Mouse (Mus musculus) C2C12 (cell line): Measurements from ENCODE around the gene Pigh. TPM values are rescaled to one million over a fixed set of nuclear protein-coding genes. Genes with fewer than 3 reads are reported as not detected.

Experiments
- H3K27me3 ChIP-seq: one replicate; pipeline ENCODE4 v1.6.1; 2011; ENCODE audit not compliant: control insufficient read depth, insufficient read depth, insufficient read length
- H3K36me3 ChIP-seq: one replicate; pipeline ENCODE4 v1.6.1; 2011; ENCODE audit not compliant: control insufficient read depth, insufficient read depth
- H3K4me3 ChIP-seq: one replicate; pipeline ENCODE4 v1.5.1; 2011; ENCODE audit warnings: mild to moderate bottlenecking, control low read depth; ENCODE audit not compliant: poor library complexity, insufficient read depth, severe bottlenecking
- H3K79me2 ChIP-seq: one replicate; pipeline ENCODE4 v1.6.1; 2011; ENCODE audit not compliant: control insufficient read depth, insufficient read depth
- H3K79me3 ChIP-seq: one replicate; pipeline ENCODE4 v1.6.1; 2011; ENCODE audit warnings: low read depth, control low read depth
- H3ac ChIP-seq: one replicate; pipeline ENCODE3; 2011; ENCODE audit warnings: low read depth; ENCODE audit not compliant: control insufficient read depth, insufficient read length
- CEBPB ChIP-seq: IDR thresholded peaks from one replicate; pipeline ENCODE4 v1.6.1; 2011; ENCODE audit warnings: low read depth, mild to moderate bottlenecking, control low read depth, moderate library complexity
- CTCF ChIP-seq: IDR thresholded peaks from one replicate; pipeline ENCODE4 v1.5.1; 2011; ENCODE audit not compliant: control insufficient read depth, insufficient read depth, insufficient read length
- FOSL1 ChIP-seq: IDR thresholded peaks from one replicate; pipeline ENCODE4 v1.8.0; 2011; ENCODE audit warnings: mild to moderate bottlenecking, low read length; ENCODE audit not compliant: poor library complexity, insufficient read depth, severe bottlenecking
- MAX ChIP-seq: IDR thresholded peaks from one replicate; pipeline ENCODE4 v1.6.1; 2011; ENCODE audit warnings: mild to moderate bottlenecking, control low read depth
- MYOD1 ChIP-seq: IDR thresholded peaks from one replicate; pipeline ENCODE4 v1.6.1; 2011; ENCODE audit warnings: low read depth; ENCODE audit not compliant: control insufficient read depth, insufficient read length
- MYOG ChIP-seq: IDR thresholded peaks from one replicate; pipeline ENCODE4 v1.6.1; 2011; ENCODE audit not compliant: control insufficient read depth, insufficient read length; ENCODE audit errors: extremely low read depth
- USF1 ChIP-seq: IDR thresholded peaks from one replicate; pipeline ENCODE4 v1.6.1; 2011; ENCODE audit warnings: low read depth, mild to moderate bottlenecking, control low read depth, moderate library complexity
- polyA plus RNA-seq: library from polyadenylated mRNA; unstranded; fragments of >200 nt; fragmentation: generic; extraction: Trizol; gene quantifications from one replicate; pipeline ENCODE4 v1.2.1, GENCODE M21; 2012; ENCODE audit warnings: missing spikeins

Pigh gene
- polyA plus RNA-seq, 1 experiment, result 2.7 TPM

- no peak overlapping the region for H3ac ChIP-seq
- TF ChIP-seq MYOG, result no peak
- TF ChIP-seq CEBPB, result no peak
- no peak for TF ChIP-seq USF1
- no peak for TF ChIP-seq CTCF
- no peak for TF ChIP-seq MAX
- no peak for TF ChIP-seq FOSL1
- TF ChIP-seq MYOD1, result no peak
- H3K4me3 ChIP-seq, result no peak overlapping the region
- H3K79me3 ChIP-seq, result no peaks in the 10 kb centered on the region
- H3K36me3 ChIP-seq, result no peaks in the 10 kb centered on the region
- no peaks in the 10 kb centered on the region for H3K79me2 ChIP-seq
- H3K27me3 ChIP-seq, result no peaks in the 10 kb centered on the region
These were observed 28.4 kb downstream of the Pigh start for GRCm38 (mm10) chr12:79060766-79061652.

DNA sequence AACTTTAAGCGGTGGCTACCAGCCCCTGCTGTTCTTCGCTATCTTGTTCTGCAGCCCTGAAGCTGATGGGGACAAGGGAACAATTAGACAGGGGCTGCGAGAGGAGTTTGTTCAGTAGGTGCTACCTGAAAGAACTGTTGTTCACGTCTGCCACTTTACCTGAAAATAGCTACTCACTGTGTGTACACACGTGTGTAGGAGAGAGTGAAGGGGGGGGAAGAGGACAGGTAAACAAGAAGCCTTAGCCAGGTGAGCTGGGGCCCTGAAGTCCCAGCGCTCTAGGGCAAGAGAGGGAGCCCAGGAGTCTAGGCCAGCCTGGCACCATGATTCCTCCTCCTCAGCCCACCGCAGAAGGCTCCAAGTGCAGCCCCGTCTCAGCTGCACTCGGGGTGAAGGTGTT is 29.3 kb downstream of the Pigh start:
- no peaks in the 10 kb centered on the region for H3K27me3 ChIP-seq
- no peak for TF ChIP-seq USF1
- H3ac ChIP-seq, result no peak overlapping the region
- H3K4me3 ChIP-seq, result no peak overlapping the region
- H3K79me2 ChIP-seq, result no peaks in the 10 kb centered on the region
- H3K36me3 ChIP-seq, result no peaks in the 10 kb centered on the region
- H3K79me3 ChIP-seq, result no peaks in the 10 kb centered on the region

GRCm38 (mm10) chr12:79059573-79059972 is 29.9 kb downstream of the Pigh start:
- H3K27me3 ChIP-seq, result no peaks in the 10 kb centered on the region
- H3K4me3 ChIP-seq, result no peak overlapping the region
- TF ChIP-seq MYOG, result no peak
- TF ChIP-seq MYOD1, result no peak
- TF ChIP-seq FOSL1, result no peak
- no peaks in the 10 kb centered on the region for H3K79me2 ChIP-seq
- H3K79me3 ChIP-seq, result no peaks in the 10 kb centered on the region
- H3ac ChIP-seq, result no peak overlapping the region
- H3K36me3 ChIP-seq, result no peaks in the 10 kb centered on the region

GRCm38 (mm10) chr12:79055276-79055675 is 34.2 kb downstream of the Pigh start:
- H3K79me2 ChIP-seq, result no peaks in the 10 kb centered on the region
- H3ac ChIP-seq, result no peak overlapping the region
- H3K36me3 ChIP-seq, result no peaks in the 10 kb centered on the region
- no peaks in the 10 kb centered on the region for H3K27me3 ChIP-seq
- H3K79me3 ChIP-seq, result no peaks in the 10 kb centered on the region
- TF ChIP-seq MYOD1 (no peak), MYOG (no peak), FOSL1 (no peak), CTCF (no peak), CEBPB (no peak), USF1 (no peak), MAX (no peak)
- no peak overlapping the region for H3K4me3 ChIP-seq

GRCm38 (mm10) chr12:79052073-79052472 is 37.4 kb downstream of the Pigh start:
- Histone ChIP-seq H3K79me3 (no peaks in the 10 kb centered on the region), H3ac (no peak overlapping the region), H3K79me2 (no peaks in the 10 kb centered on the region), H3K4me3 (no peak overlapping the region), H3K36me3 (no peaks in the 10 kb centered on the region), H3K27me3 (no peaks in the 10 kb centered on the region)
- TF ChIP-seq MAX, result no peak
- no peak for TF ChIP-seq MYOD1
- TF ChIP-seq USF1, result no peak
- no peak for TF ChIP-seq CTCF
- no peak for TF ChIP-seq MYOG
- TF ChIP-seq CEBPB, result no peak
- TF ChIP-seq FOSL1, result no peak

GRCm38 (mm10) chr12:79050545-79051212 is 38.8 kb downstream of the Pigh start:
- TF ChIP-seq USF1, result no peak
- no peak for TF ChIP-seq MYOD1
- no peak for TF ChIP-seq MAX
- TF ChIP-seq MYOG, result no peak
- TF ChIP-seq CEBPB, result no peak
- TF ChIP-seq FOSL1, result no peak
- TF ChIP-seq CTCF, result no peak
- Histone ChIP-seq H3K79me2 (no peaks in the 10 kb centered on the region), H3K4me3 (no peak overlapping the region)

More at GRCm38 (mm10) chr12:79050545-79051212, 38.8 kb downstream of the Pigh start:
- H3ac ChIP-seq, result no peak overlapping the region
- H3K27me3 ChIP-seq, result no peaks in the 10 kb centered on the region
- H3K36me3 ChIP-seq, result no peaks in the 10 kb centered on the region
- no peaks in the 10 kb centered on the region for H3K79me3 ChIP-seq
